Comparison of ENCODE assay signal across 17 mouse cellular contexts in the genomic region with DNA sequence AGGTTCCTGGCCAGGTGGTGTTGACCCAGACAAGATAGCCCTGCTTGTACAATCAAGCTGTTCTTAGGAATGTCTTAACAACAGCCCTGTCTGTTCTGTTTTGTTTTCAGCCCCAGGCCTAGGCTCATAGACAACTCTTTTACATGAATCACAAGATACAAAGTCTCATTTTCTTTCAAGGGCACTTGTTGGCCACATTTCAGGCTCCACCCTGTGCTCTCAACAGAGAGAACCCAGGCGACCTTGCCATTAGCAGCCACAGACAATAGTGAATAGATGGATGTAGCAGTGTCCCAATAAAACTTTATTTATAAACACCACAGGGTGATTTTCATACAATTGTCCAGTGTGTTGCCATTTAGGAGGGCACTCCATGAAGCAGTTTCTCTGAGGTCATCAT.
"Had no signal": no experiment of that assay in that cellular context is flagged by ENCODE, and none has a peak within 500 bp of the region (broad histone marks: within the 10 kb centered on the region; RNA-seq: fewer than 3 reads in every experiment).

No protein-coding gene starts in this region.

- DNase-seq: kidney, postnatal 10 days; kidney, postnatal 4 days; left cerebral cortex, postnatal 4 days; lung, embryonic 14.5 days; lung, postnatal 10 days; lung, postnatal 4 days; right cerebral cortex, postnatal 14 days; thymus, postnatal 4 days had no signal

- H3K4me2 ChIP-seq: limb, embryonic 13.5 days; liver, embryonic 11.5 days; liver, embryonic 15.5 days; lung, embryonic 14.5 days; midbrain, embryonic 11.5 days; midbrain, embryonic 15.5 days; neural tube, embryonic 12.5 days; stomach, embryonic 15.5 days had no signal

- ATAC-seq: midbrain, embryonic 15.5 days had no signal

- H3K9me3 ChIP-seq: limb, embryonic 13.5 days; liver, embryonic 15.5 days; megakaryocyte, embryonic 14.5 days; midbrain, embryonic 15.5 days; neural tube, embryonic 12.5 days; stomach, embryonic 15.5 days had no signal

- H3K4me3 ChIP-seq: layer of hippocampus, adult 2 months; limb, embryonic 13.5 days; liver, embryonic 15.5 days; megakaryocyte, embryonic 14.5 days; midbrain, embryonic 15.5 days; neural tube, embryonic 12.5 days; stomach, embryonic 15.5 days had no signal

- H3K27me3 ChIP-seq: limb, embryonic 13.5 days; liver, embryonic 15.5 days; megakaryocyte, embryonic 14.5 days; midbrain, embryonic 15.5 days; neural tube, embryonic 12.5 days; stomach, embryonic 15.5 days had no signal

- H3K27ac ChIP-seq: layer of hippocampus, adult 2 months; limb, embryonic 13.5 days; liver, embryonic 15.5 days; midbrain, embryonic 15.5 days; neural tube, embryonic 12.5 days; stomach, embryonic 15.5 days had no signal

- H3K9ac ChIP-seq: limb, embryonic 13.5 days; liver, embryonic 15.5 days; lung, embryonic 14.5 days; midbrain, embryonic 15.5 days; neural tube, embryonic 12.5 days; stomach, embryonic 15.5 days had no signal
